Mouse (Mus musculus) v-Abl transformed pro-B cells (cell line): Measurements from ENCODE around the gene Car10.

Experiments used
- in situ Hi-C, 2 experiments: fragments of 400-800 bp; cut with MboI; formaldehyde crosslinking; loops; one replicate each; pipeline ENCODE4 v1.15.1; 2025; ENCODE audit not compliant: unreplicated experiment in 2 of 2

The Car10 gene

DNA sequence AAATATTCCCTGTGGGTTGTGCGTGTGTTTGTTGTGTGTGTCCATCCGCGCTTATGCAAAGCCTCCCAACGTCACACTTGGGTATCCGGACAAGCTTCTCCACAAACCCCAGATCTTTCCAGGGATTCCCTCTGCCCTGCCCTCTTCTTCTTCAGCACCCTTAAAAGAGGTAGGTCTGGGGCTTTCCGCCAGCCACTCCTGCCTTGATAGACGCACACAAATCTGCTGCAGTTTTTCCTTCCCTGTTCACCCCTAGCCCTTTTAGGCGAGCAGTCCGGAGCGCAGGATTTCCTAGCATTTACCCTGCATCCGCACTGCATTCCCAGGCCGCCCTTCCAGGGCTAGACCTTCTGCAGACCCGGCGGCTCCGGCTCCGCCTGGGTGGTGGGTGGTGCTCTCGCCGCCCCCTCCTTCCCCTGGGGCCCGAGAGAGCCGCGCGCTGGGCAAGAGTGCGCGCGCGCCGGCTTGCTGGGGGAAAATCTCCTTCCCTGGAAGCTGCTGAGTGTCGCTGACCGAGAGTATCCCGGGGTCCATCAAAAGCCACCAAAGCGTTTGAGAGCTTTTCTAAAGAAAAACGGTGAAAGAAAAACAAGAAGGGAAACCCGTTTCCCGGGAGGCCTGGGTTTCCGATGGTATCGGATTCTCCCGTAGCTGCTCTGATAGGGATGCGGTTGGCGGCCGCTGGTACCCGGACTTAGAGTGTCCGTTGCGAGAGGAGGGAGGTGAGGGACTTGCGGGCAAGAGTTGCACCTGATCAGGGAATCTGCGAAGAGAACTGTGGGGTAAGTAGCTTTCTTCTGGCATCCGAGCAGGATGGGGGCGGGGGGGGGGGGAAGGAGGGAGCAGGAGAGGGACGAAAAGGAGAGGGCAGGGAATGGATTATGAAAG lies at the start of gene Car10:
Car10 (plus strand) TSS at position 88 of the 888 bp plus-strand sequence.
- in situ Hi-C loops, result no loop called here

DNA sequence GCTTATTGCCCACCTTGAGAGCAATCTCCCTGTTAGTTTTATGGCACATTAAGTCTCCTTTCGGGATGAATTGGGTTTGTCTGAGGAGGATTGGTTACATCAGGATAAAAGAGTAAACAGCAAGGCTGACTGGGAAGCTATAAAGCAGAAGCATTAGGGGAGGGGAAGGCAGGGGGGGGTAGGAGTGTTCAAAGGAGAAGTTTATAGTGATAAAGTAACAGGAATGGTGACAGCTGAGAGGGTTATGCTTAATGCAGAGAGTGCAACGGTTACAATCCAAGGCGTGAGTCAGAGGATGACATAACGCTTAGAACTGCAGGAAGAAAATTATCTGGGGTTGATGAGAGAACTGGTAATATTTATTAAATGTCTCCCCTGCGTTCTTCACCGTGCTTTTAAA lies 32.8 kb upstream of the Car10 start:
- in situ Hi-C loops, result no loop called here

DNA sequence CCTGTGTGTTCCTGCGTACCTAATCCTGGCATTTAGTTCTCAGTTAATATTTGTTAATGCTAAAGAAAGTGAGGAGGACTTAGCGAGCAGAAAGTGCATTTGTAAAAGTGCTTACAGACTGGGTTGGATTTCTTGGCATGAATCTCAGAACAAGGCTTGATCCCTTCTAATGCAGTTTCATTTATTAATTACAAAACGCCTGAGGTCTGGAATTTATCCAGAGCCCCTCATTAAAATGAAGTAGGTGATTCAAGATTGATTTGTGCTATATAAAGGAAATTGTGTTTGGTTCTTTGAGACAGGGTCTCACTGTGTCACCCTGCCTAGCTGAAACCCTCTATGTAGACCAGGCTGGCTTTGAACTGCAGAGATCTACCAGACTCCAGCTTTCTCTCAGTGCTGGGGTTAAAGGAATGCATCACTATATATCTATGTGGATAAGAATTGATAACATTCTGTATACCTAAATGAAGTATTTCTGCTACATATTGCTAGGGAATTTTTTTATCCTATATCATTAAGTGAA lies 32.1 kb upstream of the Car10 start:
- in situ Hi-C loops, result no loop called here

DNA sequence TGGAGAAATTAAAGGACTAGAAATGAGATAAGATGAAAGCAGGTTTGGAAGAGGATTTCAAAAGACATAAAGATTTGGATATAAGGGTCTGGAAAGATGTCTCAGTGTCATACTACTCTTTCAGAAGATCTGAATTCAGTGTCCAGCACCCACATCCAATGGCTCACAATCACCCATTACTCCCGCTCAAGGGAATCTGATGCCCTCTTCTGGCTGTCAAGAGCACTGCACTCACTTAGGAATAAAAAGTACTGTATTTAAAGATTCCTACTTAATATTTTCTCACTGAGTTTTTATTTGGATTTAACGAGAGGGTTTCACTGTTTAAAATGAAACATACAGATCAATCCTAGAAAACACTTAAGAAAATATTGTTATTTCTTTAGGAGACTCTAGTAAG lies 2.2 kb upstream of the Car10 start:
- in situ Hi-C loops, result no loop called here

DNA sequence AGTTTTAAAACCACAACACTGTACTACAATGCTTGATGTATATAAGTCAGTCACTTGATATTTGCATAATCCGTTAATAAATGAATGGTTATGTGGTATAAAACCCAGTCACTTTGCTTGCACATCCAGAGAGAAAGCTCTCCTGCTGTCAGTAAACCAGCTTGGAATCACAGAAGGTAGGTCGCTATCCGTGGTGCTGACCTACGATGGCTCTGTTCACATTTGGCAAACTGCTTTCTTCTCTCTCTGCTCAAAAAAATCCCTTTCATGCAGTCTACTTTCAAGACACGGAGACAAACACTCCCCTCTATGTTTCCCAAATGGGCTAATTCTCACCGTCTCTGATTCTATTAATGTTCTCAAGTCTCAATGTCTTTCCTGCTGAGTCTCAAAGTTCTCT lies 827 bp upstream of the Car10 start:
- in situ Hi-C loops, result no loop called here

DNA sequence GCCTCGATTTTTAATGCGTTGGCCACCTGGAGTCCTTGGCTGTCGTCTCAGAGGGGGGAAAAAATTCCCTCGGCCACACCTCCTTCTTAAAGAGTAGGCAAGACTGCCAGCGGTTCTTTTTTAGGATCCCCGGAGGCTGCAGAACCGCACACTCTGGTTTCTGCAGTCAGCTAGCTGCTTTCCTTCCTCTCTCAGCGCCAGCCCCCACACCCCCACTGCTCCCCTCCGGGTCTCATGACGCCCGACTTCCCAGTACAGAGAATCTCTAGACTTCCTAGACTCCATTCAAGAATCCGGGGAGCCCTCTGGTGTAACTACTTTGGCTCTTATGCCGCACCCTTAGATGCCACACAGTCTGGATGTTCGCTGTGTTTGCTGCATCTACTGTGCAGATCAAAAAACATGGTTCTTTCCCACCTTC lies 387 bp upstream of the Car10 start:
- in situ Hi-C loops, result no loop called here

DNA sequence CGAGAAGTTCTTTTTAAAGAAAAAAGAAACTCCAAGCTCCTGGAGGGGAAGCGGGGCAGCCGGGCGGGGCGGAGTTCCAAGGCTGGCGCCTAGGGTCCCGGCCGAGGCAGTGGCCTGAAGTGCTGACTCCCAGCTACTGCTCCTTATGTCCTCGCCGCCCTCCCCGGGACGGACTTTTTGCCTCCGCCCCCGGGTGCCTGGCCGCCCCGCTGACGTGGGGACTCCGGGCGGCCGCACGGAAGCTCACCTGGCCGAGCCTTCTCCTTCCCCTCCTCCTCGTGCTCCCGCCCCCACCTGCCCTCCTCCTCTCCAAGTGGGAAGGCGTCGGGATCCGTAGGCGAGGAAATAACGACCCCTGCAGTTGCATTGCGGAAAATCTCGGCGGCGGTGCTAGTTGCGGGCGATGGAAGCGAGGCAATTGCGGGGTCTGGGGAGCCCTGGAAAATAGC lies 1.1 kb downstream of the Car10 start:
- in situ Hi-C loops, result no loop called here

DNA sequence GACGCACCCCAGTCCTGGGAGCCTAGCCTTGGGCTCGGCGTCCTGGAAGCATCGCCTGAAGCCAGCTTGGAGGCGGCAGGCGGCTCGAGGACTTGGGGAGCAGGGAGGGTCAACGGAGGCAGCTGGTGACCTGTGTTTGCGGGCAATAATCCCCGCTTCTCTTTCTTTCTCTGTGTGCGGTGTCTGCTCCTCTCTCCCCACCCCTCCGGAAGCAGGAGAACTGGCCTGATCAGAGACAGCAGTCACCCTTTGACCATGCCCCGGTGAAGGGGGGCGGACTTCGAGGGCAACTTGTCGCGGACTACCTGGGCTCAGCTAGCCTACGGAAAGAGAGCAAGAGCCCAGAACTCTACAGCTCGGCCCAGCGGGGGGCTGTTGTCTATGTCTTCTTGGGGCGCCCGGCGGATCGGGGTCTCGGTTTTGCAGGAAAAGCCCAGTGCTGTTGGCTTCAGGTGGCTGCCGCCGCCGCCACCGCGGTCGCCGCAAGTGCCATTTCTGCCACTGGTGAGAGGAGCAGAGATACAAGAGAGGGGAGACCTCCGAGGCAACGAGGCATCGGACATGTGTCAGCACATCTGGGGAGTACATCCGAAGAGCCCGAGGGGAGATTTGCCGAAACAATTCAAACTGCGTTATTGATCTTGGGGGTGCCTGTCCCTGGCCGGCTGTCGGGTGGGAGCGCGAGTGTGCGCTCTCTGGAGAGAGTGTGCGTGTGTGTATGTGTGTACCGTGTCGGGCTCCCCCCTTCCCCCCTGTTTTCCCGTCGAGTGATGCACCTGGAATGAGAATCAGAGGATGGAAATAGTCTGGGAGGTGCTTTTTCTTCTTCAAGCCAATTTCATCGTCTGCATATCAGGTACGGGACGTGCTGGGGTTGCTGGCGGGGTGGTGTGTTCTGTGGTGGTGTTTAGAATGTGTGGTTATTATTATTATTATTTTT lies 1.9 kb downstream of the Car10 start:
- in situ Hi-C loops, result no loop called here

DNA sequence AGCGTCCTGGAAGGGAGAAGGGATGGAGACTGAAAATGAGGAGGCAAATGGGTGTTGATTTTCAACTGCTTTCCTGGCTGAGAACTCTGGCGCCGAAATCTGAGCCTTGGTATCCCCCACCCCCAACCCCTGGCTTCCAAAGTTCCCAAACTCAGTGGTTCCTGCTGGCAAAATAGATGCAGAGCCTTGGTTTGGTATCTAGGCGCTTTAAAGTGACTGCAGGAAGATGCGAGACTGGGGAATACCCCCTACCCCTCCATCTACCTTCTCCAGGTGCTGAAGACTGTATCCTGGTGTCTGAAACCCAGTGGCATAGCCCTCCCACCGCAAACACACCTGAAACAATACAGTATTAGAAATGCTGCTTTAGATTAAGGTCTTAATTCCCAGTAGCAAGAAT lies 2.8 kb downstream of the Car10 start:
- in situ Hi-C loops, result no loop called here

DNA sequence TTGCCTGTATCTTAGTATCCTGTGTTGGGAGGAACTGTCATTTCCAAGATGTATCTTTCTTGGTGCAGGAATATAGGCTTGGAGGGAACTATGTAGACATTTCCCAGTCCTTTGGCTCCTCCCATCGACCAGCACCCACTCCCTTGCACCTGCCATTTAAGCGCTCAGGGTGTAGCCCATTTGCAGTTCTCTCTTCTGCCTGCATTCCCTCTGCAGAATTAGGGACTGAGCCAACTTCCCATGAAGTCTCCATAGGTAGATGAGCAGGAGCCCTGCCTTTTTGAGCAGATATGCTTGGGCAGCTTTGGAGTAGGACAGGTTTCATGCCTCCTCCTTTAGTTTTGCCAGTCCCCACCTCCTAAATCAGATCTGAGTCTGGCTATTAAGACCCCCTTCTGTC lies 3.3 kb downstream of the Car10 start:
- in situ Hi-C loops, result no loop called here

DNA sequence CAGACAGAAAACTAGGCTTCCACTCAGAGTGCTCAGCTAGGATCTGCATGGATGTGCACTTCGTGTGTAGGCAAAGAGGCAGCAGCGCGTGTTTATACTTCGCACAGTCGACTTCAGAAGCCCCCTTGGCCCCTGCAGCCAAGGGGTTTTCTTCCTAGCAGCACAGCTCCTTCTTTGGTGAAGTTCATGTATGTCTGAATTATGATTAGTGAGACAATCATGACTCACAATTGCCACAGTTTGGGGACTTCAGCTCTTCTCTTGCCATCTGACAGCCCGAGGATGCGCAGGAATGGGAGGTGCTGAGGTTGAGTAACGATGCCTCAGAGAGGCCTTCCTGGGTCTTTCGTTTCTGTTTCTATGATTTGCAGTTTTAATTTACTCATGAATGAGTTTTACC lies 4.5 kb downstream of the Car10 start:
- in situ Hi-C loops, result no loop called here

DNA sequence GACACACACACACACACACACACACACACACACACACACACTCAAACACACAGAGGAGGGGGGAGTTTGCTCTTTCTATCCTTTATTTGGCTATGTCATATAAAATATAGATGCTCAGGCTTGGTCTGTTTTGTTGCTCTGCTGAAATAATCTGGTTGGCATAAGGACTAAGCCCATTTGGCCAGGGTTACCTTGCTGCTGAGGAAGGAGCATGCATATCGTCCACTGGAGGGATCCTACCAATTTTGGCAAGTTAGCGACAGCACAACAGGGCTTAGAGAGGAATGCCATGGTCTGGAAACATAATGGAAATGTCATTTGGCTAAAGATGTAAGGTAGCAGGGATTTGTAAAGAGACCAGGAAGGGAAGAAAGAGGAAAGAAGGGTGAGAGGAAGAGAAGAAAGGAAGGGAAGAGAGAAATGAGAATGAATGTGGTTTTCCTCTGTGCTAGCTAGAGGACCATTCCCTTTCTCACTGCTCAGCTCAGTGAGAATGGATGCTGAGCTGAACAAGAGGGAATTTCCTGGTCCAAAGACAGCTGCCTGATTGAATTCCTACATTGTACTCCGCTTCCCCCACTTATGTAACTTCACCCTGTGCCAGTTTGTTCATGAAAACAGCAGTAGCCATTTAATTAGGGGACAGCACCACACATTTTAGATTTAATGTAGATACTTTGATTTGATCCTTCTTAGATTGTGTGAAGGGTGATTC lies 5.4 kb downstream of the Car10 start:
- in situ Hi-C loops, result no loop called here

DNA sequence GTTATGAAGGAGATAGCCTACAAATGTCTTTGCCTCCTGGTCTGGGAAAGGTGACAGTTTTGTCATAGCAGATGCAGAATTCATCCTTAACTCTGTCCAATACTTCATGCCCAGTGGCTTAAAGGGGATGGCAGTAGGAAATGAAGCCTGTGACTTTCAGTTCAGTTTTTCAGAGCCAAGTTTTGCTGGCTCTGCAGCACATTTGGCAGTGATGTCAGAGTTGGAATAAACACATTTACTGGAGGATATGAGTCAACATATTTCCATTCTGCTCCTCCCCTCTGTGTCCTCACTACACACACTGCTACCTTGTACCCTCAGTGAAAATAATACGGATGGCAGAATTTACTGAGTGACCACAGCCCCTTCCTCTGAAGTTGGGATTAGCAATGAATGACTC lies 11.6 kb downstream of the Car10 start:
- in situ Hi-C loops, result no loop called here

DNA sequence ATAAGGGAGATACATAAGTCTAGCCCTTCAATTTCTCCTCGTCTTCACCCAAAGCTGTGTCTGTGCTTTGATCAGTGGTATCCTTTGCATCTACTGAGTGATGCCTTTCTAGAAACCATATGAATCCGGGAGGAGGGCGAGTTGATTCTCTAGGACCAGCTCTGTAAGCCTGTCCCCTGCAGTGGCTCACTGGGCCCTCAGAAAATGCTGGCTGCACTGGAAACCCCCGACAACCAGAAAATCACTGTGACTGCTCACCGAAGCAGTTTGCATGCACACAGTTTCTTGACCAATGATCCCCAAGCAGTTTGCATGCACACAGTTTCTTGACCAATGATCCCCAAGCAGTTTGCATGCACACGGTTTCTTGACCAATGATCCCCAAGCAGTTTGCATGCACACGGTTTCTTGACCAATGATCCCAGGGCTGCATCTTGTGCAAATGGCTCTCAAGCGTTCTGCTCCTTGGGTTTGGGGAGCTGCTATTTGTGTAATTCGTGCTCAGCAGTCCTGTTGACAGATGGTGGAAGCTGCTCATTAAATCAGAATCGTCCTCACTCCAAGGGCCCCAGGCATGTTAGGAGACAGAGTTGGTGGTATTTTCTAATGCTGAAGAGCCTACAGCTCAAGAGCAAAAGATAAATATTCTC lies 23.1 kb downstream of the Car10 start:
- in situ Hi-C loops, result no loop called here

DNA sequence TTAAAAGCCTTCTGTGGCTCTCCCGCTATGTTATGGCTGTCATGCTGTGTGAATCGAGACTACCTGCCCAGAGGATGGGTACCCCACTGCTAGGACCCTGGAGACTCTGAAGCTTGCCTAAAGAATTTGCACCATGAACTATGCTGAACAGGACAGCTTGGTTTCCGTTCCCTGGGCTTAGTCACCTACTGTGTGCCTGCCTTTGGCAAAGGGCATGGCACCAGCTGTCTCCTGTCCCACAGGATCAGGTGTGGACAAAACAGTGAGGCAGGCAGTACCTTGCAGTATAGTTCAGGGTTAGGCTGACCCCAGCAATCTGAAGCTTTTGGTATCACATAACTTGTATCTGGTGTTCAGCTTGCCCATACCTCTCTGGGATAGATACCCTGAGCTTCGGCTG lies 25.9 kb downstream of the Car10 start:
- in situ Hi-C loops, result no loop called here

DNA sequence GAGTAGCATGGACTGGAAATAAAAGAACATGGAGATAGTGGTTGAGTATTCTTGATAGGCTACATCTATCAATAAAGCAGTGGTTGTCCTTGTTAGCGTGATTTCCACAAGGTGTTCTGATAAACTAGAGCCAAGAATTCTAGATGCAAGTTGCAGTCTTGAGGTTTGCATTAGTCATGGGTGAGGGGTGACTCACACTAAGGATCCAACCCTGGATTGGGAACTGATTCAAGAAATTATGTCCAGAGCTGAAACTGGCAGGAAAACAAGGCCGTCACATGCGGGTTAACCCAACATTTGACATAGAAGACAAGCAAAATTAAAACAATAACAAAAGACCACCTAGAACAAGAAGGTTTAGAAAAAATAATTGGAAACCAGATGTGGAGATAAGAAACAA lies 28.6 kb downstream of the Car10 start:
- in situ Hi-C loops, result loop anchor here in 1 of 2 experiments (25.0 kb wide), 1 partner anchor 686 kb away; no protein-coding TSS in a partner anchor

DNA sequence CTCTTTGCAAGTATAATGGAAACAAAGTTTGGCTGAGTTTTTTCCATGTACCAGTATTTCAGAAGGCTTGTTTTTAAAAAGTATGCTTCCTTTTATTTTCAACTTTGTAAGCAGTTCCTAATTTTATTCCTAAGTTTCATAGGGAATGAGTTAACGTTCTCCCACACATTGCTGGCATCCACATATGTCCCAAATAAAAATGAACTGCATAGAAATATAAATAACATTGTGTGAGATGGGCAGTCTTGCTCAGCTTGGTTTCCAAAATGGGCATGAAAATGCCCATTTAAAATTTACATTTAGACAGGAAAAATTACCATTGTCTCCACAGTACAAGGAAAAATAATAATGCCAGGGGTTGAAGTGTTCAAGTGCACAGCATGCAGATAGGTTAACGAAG lies 30.7 kb downstream of the Car10 start:
- in situ Hi-C loops, result loop anchor here in 1 of 2 experiments (25.0 kb wide), 1 partner anchor 684 kb away; no protein-coding TSS in a partner anchor

DNA sequence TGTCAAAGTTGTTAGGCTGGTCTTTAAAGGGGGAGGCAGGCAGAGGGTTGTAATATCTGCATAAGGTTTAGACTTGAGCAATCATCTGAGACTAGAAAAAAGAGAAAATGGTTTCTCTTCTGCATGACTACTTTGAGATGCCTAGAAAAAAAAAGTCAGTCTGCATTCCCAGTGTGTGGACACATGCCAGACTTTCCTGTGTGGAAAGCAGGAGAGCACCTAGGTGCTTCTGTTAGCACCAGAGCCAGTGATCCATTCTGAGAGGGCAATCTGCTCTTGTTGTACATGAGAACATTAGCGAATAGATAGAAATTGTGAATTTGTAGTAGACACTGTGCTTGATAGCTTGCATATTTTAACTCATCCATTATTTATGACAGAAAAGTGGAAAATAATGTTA lies 40.0 kb downstream of the Car10 start:
- in situ Hi-C loops, result loop anchor here in 1 of 2 experiments (25.0 kb wide), 1 partner anchor 674 kb away; no protein-coding TSS in a partner anchor

DNA sequence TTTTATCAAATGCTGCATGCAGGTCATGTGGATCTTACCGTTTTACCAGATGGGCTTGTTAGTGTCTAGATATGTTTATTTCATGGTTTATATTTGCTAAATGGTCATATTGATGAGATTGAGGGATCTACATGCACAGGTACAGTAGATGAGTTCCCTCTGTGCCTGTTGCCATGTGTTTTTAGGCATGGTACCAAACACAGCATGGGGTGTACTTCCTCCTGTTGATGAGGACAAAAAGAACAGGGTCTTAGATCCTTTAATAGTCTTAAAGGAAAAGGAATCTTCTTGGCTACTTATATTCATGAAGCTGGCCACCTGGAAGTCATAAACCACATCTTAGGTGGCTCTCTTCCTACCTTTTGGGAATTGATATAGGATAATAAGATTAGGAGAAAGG lies 43.9 kb downstream of the Car10 start:
- in situ Hi-C loops, result loop anchor here (10.0 to 25.0 kb wide), 2 partner anchors 333 to 671 kb away; no protein-coding TSS in a partner anchor

DNA sequence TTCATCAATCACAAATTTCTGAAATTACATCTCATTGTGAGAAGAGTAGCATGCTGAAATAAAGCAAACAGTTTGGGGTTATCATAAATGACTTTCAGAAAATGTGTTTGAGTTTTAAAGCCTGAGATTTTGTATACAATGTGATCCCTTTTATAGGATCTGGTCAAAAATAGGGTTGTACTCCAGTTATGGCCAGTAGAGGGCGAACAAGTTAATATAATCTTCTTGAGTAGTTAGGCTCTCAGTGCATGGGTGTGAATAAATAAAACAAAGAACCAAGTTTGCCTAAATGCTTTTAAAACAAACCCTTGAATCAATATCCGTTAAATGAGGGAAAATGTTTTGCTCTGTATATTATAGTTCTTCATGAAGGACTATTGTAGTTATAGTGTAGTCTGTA lies 46.7 kb downstream of the Car10 start:
- in situ Hi-C loops, result loop anchor here (10.0 to 25.0 kb wide), 2 partner anchors 330 to 668 kb away; no protein-coding TSS in a partner anchor
